Mouse (Mus musculus) limb, embryonic 14.5 days (tissue): Measurements from ENCODE around the gene Ctdnep1. TPM values are rescaled to one million over a fixed set of nuclear protein-coding genes. Genes with fewer than 3 reads are reported as not detected.

Experiments
- ATAC-seq: fragments of 200-750 bp; cut with Nextera tagmentation; 2 replicates; pipeline ENCODE4 v1.8.0; 2017; ENCODE audit warnings: low read depth, moderate number of reproducible peaks, moderate TSS enrichment; ENCODE audit not compliant: low FRiP score
- DNase-seq: peaks from one replicate; pipeline ENCODE4 v3.0.0-alpha.2; 2015; ENCODE audit warnings: low spot score
- H3K27ac ChIP-seq: fragments of 300-500 bp; sonication (generic); replicated peaks from 2 replicates; pipeline ENCODE4 v1.5.1; 2014; ENCODE audit warnings: low read depth, mild to moderate bottlenecking, low read length, moderate library complexity, mixed read lengths
- H3K27me3 ChIP-seq: fragments of 300-500 bp; sonication (generic); 2 replicates; pipeline ENCODE4 v1.6.1; 2014; ENCODE audit warnings: low read length, mixed read lengths; ENCODE audit not compliant: control insufficient read depth, insufficient read depth
- H3K36me3 ChIP-seq: fragments of 300-500 bp; sonication (generic); 2 replicates; pipeline ENCODE4 v1.6.1; 2014; ENCODE audit warnings: mild to moderate bottlenecking, low read length, moderate library complexity, mixed read lengths; ENCODE audit not compliant: control insufficient read depth, insufficient read depth
- H3K4me1 ChIP-seq: fragments of 300-500 bp; sonication (generic); 2 replicates; pipeline ENCODE4 v1.6.1; 2014; ENCODE audit warnings: antibody characterized with exemption, low read length, mixed read lengths; ENCODE audit not compliant: control insufficient read depth, insufficient read depth
- H3K4me2 ChIP-seq: fragments of 300-500 bp; sonication (generic); replicated peaks from 2 replicates; pipeline ENCODE4 v1.6.1; 2014; ENCODE audit warnings: low read depth, mild to moderate bottlenecking, low read length, moderate library complexity; ENCODE audit not compliant: severe bottlenecking
- H3K4me3 ChIP-seq: fragments of 300-500 bp; sonication (generic); replicated peaks from 2 replicates; pipeline ENCODE4 v1.5.1; 2014; ENCODE audit warnings: low read length
- H3K9ac ChIP-seq: fragments of 300-500 bp; sonication (generic); 2 replicates; pipeline ENCODE4 v1.6.1; 2014; ENCODE audit warnings: mild to moderate bottlenecking, low read depth, low read length, moderate library complexity; ENCODE audit not compliant: severe bottlenecking
- H3K9me3 ChIP-seq: fragments of 300-500 bp; sonication (generic); 2 replicates; pipeline ENCODE4 v1.6.1; 2016; ENCODE audit warnings: low read length; ENCODE audit not compliant: control insufficient read depth
- POLR2A ChIP-seq: fragments of 200-500 bp; IDR thresholded peaks from 2 replicates; pipeline ENCODE4 v1.8.0; 2012; ENCODE audit warnings: inconsistent platforms, mild to moderate bottlenecking, moderate library complexity, borderline replicate concordance; ENCODE audit not compliant: insufficient read depth, insufficient read length; ENCODE audit errors: extremely low read depth
- WGBS: fragments of 180-500 bp; shearing (Covaris S2); extraction: QIAGEN DNeasy Blood & Tissue Kit; methylation state at CpG from one replicate; pipeline ENCODE4 v1.1.7; 2014; 5-methylcytosine and 5-hydroxymethylcytosine counted together
- polyA plus RNA-seq, 2 experiments: library from polyadenylated mRNA; depleted of rRNA in 1 of 2; stranded (reverse) in 1 of 2; unstranded in 1 of 2; fragments of >200 nt; fragmentation: Nextera tagmentation in 1 of 2; extraction: Ambion mirVana in 1 of 2; gene quantifications; 2 replicates each; pipeline versions ENCODE4 v1.2.1 to v1.2.3; 2012 to 2014

Gene Ctdnep1
- polyA plus RNA-seq, 2 experiments = 38.3 to 117 TPM

DNA sequence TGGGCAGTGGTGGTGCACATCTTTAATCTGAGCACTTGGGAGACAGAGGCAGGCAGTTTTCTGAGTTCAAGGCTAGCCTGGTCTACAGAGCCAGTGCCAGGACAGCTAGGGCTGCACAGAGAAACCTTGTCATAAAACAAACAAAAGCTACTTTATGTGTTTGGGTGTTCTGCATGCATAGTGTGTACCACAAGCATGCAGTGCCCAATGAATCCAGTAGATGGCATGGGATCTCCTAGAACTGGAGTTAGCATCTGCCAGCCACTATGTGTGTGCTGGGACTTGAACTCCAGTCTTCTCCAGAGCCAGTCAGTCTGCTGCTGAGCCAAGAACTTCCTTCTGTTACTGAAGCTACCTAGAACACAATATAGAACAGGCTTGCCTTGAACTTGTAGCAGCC is 20.9 kb downstream of the Ctdnep1 start:
- Histone ChIP-seq H3K9me3 (no peaks in the 10 kb centered on the region), H3K4me1 (peaks cover 25% of the 10 kb centered on the region), H3K9ac (0 out of 2 replicates have a peak overlapping the region, but pooled peaks have one; percentile 82), H3K4me3 (peak overlapping the region; percentile 80), H3K27me3 (no peaks in the 10 kb centered on the region), H3K36me3 (peaks cover 51% of the 10 kb centered on the region), H3K27ac (no peak overlapping the region), H3K4me2 (peak overlapping the region; percentile 96)
- DNase-seq (no peak), ATAC-seq (no peak)
- TF ChIP-seq POLR2A = no peak

DNA sequence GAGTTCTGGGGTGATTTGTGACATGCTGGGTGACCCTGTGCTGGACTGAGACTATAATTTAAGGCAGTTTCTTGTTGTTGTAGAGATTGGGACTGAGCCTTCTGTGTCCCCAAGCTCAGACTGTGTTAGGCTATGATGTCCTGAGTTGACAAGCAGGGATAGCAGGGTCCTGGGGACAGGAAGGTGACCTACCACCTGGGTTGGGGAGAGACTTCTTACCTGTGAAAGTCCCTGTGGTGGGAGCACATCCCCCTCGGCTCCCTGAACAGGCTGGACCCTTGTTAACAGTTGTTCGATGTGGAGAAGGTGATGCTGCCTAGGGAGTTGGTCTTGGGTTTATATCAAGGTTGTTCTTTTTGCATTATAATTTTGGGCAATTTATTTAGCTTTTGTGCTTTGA is 21.5 kb downstream of the Ctdnep1 start:
- Histone ChIP-seq H3K4me3 (peak overlapping the region; percentile 80), H3K9me3 (no peaks in the 10 kb centered on the region), H3K36me3 (peaks cover 55% of the 10 kb centered on the region), H3K4me2 (peak overlapping the region; percentile 96), H3K4me1 (peaks cover 22% of the 10 kb centered on the region), H3K9ac (no peak overlapping the region), H3K27ac (no peak overlapping the region), H3K27me3 (no peaks in the 10 kb centered on the region)
- WGBS = 89% methylated on average over 2 of the region's 2 CpGs
- DNase-seq = no peak
- ATAC-seq = no peak
- no peak for TF ChIP-seq POLR2A

DNA sequence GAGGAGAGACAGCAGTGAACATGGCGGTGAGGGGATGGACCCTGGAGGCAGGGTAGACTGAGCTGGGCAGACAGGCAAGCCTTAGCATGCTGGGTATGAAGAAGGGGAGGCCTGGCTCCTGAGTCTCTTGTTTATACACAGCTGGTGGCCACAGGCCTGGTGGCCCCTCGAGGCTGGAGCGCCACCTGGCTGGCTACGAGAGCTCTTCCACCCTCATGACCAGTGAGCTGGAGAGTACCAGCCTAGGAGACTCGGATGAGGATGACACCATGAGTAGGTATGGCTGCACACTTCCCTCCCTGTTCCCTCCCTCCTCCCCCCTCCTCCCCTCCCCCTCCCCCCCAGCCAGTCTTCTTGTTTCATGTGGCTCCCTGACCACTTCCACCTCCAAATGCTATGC is 24.6 kb downstream of the Ctdnep1 start:
- no peak for TF ChIP-seq POLR2A
- H3K36me3 ChIP-seq = peaks cover 60% of the 10 kb centered on the region
- no peak for DNase-seq
- 60% methylated on average over 5 of the region's 5 CpGs for WGBS
- no peak overlapping the region for H3K9ac ChIP-seq
- H3K27me3 ChIP-seq = no peaks in the 10 kb centered on the region
- peaks cover 18% of the 10 kb centered on the region for H3K4me1 ChIP-seq
- no peaks in the 10 kb centered on the region for H3K9me3 ChIP-seq
- H3K27ac ChIP-seq = no peak overlapping the region
- no peak overlapping the region for H3K4me3 ChIP-seq
- no peak overlapping the region for H3K4me2 ChIP-seq
- no peak for ATAC-seq

DNA sequence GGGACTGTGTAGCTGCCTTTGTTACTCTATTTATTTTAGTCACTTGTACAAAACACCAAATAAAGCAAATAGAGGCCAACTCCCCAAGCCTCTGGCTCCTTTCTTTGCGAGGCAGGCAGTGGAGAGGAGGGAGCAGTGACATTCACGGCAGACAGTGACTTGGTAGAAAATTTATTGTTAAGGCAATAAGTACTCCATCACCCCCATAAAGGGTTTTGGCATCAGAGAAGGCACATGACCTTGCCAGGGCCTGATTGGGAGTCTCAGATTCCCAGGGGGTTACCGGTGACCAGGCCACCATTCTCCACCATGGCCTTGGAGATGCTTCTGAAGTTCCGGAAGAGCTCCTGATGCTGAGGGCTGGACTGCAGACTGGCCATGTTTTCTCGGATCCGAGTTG is 29.1 kb downstream of the Ctdnep1 start:
- Histone ChIP-seq H3K9me3 (no peaks in the 10 kb centered on the region), H3K36me3 (peaks cover 89% of the 10 kb centered on the region), H3K4me2 (no peak overlapping the region), H3K27ac (no peak overlapping the region), H3K4me1 (peaks cover 10% of the 10 kb centered on the region), H3K27me3 (no peaks in the 10 kb centered on the region), H3K4me3 (no peak overlapping the region), H3K9ac (no peak overlapping the region)
- 84% methylated on average over 6 of the region's 6 CpGs for WGBS
- no peak for DNase-seq
- TF ChIP-seq POLR2A = no peak
- ATAC-seq = no peak

DNA sequence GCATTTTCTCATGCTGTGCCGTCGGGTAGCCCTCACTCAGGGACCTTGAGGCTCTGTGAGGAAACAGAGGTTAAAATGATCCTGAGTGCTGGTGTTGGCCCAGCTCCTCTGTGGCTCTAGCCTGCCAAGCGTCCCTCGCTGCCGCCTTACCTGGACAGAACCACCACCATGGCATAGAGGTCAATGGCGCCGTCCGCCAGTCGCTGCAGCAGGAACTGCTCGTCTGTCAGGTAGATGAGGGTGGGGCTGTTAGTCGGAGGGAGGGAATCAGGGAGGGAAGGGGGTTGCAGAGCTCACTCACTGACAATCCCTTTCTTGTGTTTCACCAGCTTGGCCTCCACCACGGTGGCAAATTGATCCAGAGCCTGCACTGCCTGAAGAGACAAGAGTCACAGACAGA is 29.6 kb downstream of the Ctdnep1 start:
- DNase-seq = no peak
- TF ChIP-seq POLR2A = no peak
- Histone ChIP-seq H3K27me3 (no peaks in the 10 kb centered on the region), H3K9me3 (no peaks in the 10 kb centered on the region), H3K4me2 (no peak overlapping the region), H3K4me1 (peaks cover 10% of the 10 kb centered on the region), H3K36me3 (peaks cover 83% of the 10 kb centered on the region), H3K4me3 (no peak overlapping the region), H3K27ac (no peak overlapping the region), H3K9ac (no peak overlapping the region)
- no peak for ATAC-seq
- whole genome bisulfite sequencing = 90% methylated on average over 12 of the region's 12 CpGs

DNA sequence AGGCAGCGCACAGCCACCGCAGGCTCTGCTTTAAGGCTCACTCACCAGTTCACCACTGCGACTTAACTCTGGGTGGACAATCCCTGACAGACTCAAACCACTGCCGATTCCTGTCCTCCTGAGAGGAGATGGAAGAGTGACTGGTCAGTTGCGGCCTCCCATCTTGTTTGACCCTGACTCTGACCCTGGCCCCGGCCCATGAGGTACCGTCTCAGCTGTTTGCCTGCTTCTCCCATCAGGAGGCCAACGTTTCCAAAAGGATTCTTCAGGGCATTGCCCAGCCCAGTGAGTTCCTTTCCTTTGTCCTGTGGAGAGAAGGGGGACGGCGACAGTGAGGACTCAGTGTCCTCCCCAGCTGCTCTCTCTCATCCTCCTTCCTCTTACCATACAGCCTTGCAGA is 30.0 kb downstream of the Ctdnep1 start:
- peaks cover 79% of the 10 kb centered on the region for H3K36me3 ChIP-seq

More for the DNA sequence above, 30.0 kb downstream of the Ctdnep1 start:
- DNase-seq (no peak), ATAC-seq (no peak)
- H3K9ac ChIP-seq = no peak overlapping the region
- TF ChIP-seq POLR2A = no peak
- H3K4me1 ChIP-seq = peaks cover 10% of the 10 kb centered on the region
- no peaks in the 10 kb centered on the region for H3K27me3 ChIP-seq
- H3K27ac ChIP-seq = no peak overlapping the region
- WGBS = 88% methylated on average over 10 of the region's 10 CpGs
- H3K4me3 ChIP-seq = no peak overlapping the region
- no peaks in the 10 kb centered on the region for H3K9me3 ChIP-seq
- H3K4me2 ChIP-seq = no peak overlapping the region
